Mouse (Mus musculus): ENCODE data around the gene Tfap4.

The Tfap4 gene

DNA sequence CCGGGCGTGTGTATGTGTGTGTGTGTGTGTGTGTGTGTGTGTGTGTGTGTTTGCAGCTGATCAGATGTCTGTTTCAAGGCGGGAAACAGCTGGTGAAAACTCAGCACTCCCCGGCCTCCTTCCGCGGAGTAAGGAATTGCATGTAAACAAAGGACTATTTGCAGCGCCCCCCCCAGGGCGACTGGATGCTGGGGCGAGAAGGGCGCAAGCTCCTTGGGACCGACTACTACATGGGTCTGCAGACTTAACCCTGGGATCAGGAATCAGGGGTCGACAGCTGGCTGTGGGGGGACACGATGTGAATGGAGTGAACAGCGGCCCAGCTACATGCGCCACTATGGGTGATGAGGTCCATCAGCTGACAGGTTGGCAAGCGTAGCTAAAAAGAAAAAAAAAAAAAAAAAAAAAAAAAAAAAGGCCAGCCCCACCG is at the start of gene Tfap4:
TSS of gene Tfap4 (minus strand) at position 140 of the 430 bp plus-strand sequence.
- DNase-seq (ENCODE audit: extremely low spot score, low spot score): peak; percentile 94

- DNase-seq (ENCODE audit: extremely low spot score, low spot score): no peak
Observed at GRCm38 (mm10) chr16:4608532-4609059, 48.9 kb upstream of the Tfap4 start.

- DNase-seq (ENCODE audit: extremely low spot score, low spot score): peak; percentile 82
Observed at GRCm38 (mm10) chr16:4607818-4608531, 48.3 kb upstream of the Tfap4 start.

DNA sequence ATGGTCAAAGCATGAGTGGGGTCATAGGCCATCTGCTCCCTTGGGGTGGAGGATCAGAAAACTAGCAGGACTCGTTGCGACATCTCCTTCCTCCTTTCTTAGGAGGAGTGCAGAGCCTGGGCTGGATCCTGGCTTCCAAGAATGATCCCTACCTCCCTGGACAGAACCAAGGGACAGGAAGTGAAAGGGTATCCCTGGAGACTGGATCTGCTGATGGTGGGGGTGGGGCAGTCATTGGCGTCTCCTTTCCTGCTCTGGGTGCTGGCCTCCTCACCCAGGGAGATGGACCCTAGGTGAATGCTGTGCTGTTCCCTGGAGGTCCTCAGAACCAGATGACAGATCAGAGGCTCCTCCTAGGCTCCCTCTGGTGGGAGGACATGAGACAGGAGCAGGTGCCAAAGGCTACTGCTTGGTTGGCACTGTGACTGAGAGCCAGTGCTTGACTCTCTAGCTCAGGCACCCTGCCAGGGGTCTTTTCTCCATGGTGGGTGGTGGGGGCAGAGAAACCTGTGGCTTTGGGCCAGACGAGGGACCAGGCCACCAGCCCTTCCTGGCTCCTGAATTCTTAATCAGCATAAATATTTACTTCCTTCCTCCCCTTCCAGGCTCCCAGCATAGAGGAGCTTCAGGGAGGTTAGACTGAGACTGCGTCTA is 46.9 kb upstream of the Tfap4 start:
- no peak for DNase-seq (ENCODE audit: extremely low spot score, low spot score)

- DNase-seq (ENCODE audit: extremely low spot score, low spot score): no peak
Observed at GRCm38 (mm10) chr16:4605514-4606131, 46.0 kb upstream of the Tfap4 start.

DNA sequence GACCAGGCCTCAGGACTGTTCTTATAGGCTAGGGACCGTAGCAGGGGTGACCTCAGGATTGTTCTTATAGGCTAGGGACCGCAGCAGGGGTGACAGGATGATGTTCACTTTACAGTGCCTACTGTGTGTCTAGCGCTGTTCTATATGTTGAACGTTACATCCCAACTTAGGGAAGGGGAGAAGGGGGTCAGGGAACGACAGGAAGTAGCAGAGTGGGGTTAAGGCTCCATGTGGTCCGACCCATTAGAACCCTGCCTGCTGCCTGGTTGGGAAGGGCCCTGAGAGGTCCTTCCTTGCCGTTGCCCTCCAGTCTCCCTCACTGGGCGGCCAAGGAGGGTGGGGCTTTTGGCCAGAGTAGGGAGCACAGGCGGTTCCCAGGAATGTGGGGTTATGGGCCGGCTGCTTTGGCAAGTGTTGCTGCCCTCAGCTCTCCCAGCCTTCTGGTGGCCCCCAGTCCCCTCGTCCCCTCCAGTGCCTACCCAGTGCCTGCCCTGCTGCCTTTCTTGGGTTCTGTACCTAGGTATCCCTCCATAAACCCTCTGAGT is 44.7 kb upstream of the Tfap4 start:
- no peak for DNase-seq (ENCODE audit: extremely low spot score, low spot score)

- DNase-seq (ENCODE audit: extremely low spot score, low spot score): no peak
Observed at GRCm38 (mm10) chr16:4603453-4603837, 43.8 kb upstream of the Tfap4 start.

- DNase-seq (ENCODE audit: extremely low spot score, low spot score): no peak
Observed at GRCm38 (mm10) chr16:4602766-4603452, 43.3 kb upstream of the Tfap4 start.

- no peak for DNase-seq (ENCODE audit: extremely low spot score, low spot score)
Observed at GRCm38 (mm10) chr16:4602189-4602588, 42.5 kb upstream of the Tfap4 start.

DNA sequence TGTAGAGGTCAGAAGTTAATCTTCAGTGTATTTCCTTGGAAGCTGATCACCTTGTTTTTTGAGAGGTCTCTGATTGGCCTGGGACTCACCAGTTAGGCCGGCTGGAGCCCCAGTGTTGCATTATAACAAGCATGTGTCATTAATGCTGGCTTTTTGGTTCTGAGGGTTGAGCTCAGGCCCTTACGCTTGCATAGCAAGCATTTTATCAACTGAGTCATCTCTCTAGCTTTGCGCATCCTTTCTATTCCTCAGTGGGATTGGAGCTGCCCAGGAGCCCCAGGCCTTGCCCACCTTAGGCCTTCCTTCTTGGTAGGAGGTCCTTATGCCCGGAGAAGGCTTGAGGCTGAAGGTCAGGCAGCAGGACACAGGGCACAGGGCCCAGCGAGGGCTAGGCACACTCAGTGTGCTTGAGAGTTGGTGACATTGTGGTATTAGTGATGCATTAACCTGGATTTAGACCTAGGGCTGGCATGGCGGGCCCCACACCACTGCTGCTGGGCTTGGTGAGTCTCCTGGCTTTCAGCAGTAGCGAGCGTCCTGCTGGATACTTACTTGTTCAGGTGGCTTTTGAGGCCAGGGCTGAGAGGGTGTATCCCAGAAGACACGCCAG is 41.2 kb upstream of the Tfap4 start:
- DNase-seq (ENCODE audit: extremely low spot score, low spot score): no peak

- no peak for DNase-seq (ENCODE audit: extremely low spot score, low spot score)
Observed at GRCm38 (mm10) chr16:4599616-4600015, 40.0 kb upstream of the Tfap4 start.

DNA sequence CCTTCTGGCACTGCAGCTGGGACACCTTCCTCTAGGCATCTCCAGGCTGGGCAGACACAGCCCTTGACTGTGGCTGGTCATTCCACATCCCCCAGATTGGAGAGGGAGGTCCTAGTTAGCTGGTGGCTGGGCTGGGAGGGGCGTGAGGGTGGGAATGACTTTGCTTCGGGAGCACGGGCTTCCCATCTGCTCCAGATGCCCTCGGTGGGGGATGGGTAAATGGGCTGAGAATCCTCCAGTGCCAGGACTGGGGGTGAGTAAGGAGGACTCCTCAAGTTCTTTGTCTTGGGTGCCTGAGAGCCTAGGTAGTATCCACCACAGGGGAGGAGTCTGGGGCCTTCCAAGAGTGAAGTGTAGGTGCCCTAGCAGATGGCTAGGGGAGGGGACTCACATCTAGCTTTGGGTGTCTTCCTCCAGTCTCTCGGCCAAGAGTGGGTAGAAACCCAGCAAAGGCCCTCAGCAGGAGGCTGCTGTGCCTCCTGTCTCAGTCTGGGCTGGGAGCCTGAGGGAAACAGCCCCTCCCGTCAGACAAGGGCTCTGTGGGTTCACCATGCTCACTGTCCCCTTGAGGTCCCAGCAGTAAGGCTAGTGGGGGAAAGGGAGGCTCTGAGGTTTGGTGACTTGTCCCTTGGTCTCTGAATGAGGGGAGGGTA is 39.4 kb upstream of the Tfap4 start:
- no peak for DNase-seq (ENCODE audit: extremely low spot score, low spot score)

- DNase-seq (ENCODE audit: extremely low spot score, low spot score): no peak
Observed at GRCm38 (mm10) chr16:4598041-4598440, 38.4 kb upstream of the Tfap4 start.

DNA sequence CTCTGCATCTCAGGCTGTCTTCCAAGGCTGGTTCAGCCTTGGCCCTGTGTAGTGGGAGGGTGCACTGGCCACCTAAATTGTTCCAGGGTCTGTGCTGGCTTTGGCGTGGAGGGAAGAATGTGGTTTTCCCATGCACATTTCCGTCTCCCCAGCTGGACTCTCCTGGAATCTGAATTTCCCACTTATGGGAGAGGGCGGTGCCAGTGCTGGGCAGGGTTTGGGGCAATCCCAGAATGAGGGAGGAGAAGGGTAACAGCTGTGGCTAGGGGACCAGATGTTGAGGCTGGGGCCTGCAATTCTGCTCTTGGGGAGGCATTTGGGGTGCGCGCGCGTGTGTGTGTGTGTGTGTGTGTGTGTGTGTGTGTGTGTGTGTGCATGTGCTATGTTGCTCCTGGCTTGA is 37.6 kb upstream of the Tfap4 start:
- no peak for DNase-seq (ENCODE audit: extremely low spot score, low spot score)

- no peak for DNase-seq (ENCODE audit: extremely low spot score, low spot score)
Observed at GRCm38 (mm10) chr16:4596836-4597235, 37.2 kb upstream of the Tfap4 start.

DNA sequence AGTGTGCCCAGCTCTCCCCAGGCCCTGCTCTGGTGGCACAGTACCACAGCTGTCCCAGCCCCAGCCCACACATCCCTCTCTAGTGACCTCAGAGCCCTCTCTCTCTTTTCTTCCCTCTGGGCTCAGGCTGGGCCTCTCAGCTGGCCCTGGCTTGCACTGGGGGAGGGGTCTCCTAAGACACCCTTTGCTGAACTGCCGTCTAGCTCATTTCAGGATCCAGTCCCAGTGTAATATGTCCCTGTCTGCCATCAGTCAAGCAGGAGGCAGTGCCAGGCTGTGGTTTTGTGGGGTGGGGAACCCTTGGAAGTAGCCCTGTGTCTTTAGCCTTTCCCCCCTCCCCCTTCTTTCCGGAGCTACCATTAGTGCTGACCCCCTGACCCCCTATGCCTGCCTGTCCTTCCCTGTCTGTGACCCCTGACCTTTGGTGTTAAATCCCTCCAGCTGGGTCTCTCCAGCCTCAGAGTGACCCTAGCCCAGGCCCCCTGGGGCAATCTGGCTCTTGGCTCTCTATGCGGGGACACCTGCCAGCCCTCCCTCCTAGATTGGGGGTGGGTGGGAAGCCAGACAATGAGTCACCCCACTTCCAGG is 36.6 kb upstream of the Tfap4 start:
- peak; percentile 68 for DNase-seq (ENCODE audit: extremely low spot score, low spot score)

DNA sequence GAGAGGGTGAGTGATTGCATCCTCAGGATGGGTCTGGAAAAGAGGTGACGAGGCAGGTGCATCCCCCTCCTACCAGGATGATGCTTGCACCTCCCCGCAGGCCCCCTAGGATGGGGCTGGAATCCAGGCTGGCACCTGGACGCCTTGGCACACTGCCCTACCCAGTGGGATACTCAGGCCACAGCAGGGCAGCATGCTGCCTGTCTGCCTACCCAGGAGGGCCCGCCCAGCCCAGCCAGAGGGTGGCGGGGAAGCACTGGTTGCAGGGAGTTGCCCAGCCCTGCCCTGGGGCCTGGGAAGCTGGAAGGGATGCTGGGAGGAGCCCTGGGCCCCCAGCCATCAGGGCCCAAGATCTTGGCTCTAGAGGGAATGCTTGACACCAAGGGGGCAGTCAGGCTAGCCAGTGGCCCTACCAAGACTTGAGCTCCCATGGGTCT is 35.9 kb upstream of the Tfap4 start:
- DNase-seq (ENCODE audit: extremely low spot score, low spot score): no peak

DNA sequence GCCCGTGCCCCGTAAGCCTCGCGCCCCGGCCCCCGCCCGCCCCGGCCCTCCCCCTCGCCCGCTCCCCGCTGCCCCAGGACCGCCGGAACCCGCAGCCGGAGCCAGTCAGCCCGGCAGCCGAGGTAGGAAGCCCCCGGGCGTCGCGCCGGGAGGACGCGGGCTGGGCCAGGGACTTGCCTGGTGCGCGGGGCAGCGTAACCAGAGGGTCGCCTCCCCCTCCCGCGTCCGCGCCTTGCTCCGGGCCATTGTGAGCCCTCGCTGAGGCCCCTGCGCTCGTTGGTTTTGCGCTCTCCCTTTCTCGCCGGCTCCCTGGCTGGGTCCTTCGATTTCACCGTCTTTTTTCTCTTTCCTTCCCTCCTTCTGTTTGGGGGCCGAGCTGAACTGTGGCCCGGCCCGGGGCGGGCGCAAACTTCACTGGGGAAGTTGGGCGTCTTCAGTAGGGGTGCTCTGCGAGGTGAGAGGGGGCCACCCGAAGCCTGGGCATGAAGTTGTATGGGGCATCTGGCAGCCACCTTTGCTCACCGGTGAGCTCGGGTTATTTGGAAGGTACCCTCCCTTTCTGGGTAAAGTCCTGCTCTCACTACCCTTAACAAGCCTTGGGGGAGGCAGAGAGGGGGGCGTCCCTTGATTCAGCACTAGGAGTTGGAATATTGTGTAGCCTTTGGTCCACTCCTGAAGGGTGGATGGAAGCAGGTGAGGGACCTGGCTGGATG is 35.3 kb upstream of the Tfap4 start:
- DNase-seq (ENCODE audit: extremely low spot score, low spot score): no peak
